Mouse (Mus musculus): ENCODE results near the gene Patl2. TPM values are rescaled to one million over a fixed set of nuclear protein-coding genes. Genes with fewer than 3 reads are reported as not detected.

The Patl2 gene
- polyA plus RNA-seq (2014; fragmentation: Nextera tagmentation; extraction: Ambion mirVana) = 0.09 TPM in 1 of 2 replicates, not detected in the other

DNA sequence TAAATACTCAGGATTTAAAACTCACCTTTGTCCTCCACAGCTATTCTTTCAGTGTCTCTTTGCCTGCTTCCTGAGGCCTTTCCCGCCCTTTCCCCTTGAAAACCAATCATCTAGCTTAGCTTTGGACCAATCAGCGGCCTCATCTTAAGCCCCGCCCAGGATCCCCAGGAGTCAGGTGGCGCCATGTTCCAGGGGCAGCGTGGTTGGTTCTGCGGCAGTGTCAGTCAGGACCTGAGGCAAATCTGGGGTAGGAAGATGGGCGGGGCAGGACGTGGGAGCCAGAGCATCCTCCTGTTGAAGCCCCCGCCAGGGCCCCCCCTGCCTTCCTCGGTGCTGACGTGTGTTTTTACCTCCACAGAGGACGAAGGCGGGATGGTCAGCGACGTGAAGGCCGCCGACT is at the start of gene Patl2, which contains the start of gene Terb2:
TSS of gene Patl2 (minus strand) at position 84 of the 400 bp plus-strand sequence.
TSS of gene Terb2 (plus strand) at position 167 of the 400 bp plus-strand sequence.
- ATAC-seq (ENCODE audit: low FRiP score) = no peak
- no peaks in the 10 kb centered on the region for H3K36me3 ChIP-seq (ENCODE audit: control insufficient read depth, insufficient read depth, low read length)
- H3K4me1 ChIP-seq (replicated peaks; ENCODE audit: control insufficient read depth, insufficient read depth, low read length) = no peaks in the 10 kb centered on the region

GRCm38 (mm10) chr2:122235425-122235824 is 49.4 kb upstream of the Patl2 start:
- DNase-seq (ENCODE audit: low spot score) (no peak), ATAC-seq (ENCODE audit: low FRiP score) (no peak)
- WGBS = 88% methylated on average over 2 of the region's 2 CpGs
- H3K4me3 ChIP-seq (ENCODE audit: low read depth, low read length) = peak overlapping the region; percentile 47; the same call in 1 of the 2 replicates
- H3K27ac ChIP-seq (ENCODE audit: low read depth, low read length) = no peak overlapping the region
- H3K9me3 ChIP-seq (ENCODE audit: control insufficient read depth, low read length) = no peaks in the 10 kb centered on the region
- no peak overlapping the region for H3K9ac ChIP-seq (ENCODE audit: low read depth, low read length)
- no peaks in the 10 kb centered on the region for H3K36me3 ChIP-seq (ENCODE audit: control insufficient read depth, insufficient read depth, low read length)
- no peak overlapping the region; the same call in 1 of the 2 replicates for H3K4me2 ChIP-seq (replicated peaks; ENCODE audit: low read depth, low read length)
- H3K27me3 ChIP-seq (ENCODE audit: control insufficient read depth, insufficient read depth, low read length) = no peaks in the 10 kb centered on the region
- H3K4me1 ChIP-seq (replicated peaks; ENCODE audit: control insufficient read depth, insufficient read depth, low read length) = no peaks in the 10 kb centered on the region

More for the DNA sequence above, at the start of gene Patl2, which contains the start of gene Terb2:
- no peak within 1 kb of the TSS for H3K4me3 ChIP-seq (ENCODE audit: low read depth, low read length)
- no peak for DNase-seq (ENCODE audit: low spot score)
- H3K4me2 ChIP-seq (replicated peaks; ENCODE audit: low read depth, low read length) = no peak within 1 kb of the TSS
- no peak within 1 kb of the TSS for H3K27ac ChIP-seq (ENCODE audit: low read depth, low read length)
- H3K9ac ChIP-seq (ENCODE audit: low read depth, low read length) = no peak within 1 kb of the TSS
- 78% methylated on average over 17 of the region's 17 CpGs for WGBS
- no peaks in the 10 kb centered on the region for H3K9me3 ChIP-seq (ENCODE audit: control insufficient read depth, low read length)
- H3K27me3 ChIP-seq (ENCODE audit: control insufficient read depth, insufficient read depth, low read length) = no peaks in the 10 kb centered on the region

- no peaks in the 10 kb centered on the region for H3K36me3 ChIP-seq (ENCODE audit: control insufficient read depth, insufficient read depth, low read length)
- peak within 1 kb of the TSS; percentile 40; the same call in 1 of the 2 replicates for H3K9ac ChIP-seq (ENCODE audit: low read depth, low read length)
- H3K4me1 ChIP-seq (replicated peaks; ENCODE audit: control insufficient read depth, insufficient read depth, low read length) = no peaks in the 10 kb centered on the region
- peak; percentile 96 for ATAC-seq (ENCODE audit: low FRiP score)
- peak within 1 kb of the TSS; percentile 34; the same call in 1 of the 2 replicates for H3K27ac ChIP-seq (ENCODE audit: low read depth, low read length)
- no peaks in the 10 kb centered on the region for H3K9me3 ChIP-seq (ENCODE audit: control insufficient read depth, low read length)
- peak; percentile 96 for DNase-seq (ENCODE audit: low spot score)
- H3K27me3 ChIP-seq (ENCODE audit: control insufficient read depth, insufficient read depth, low read length) = no peaks in the 10 kb centered on the region
- H3K4me2 ChIP-seq (replicated peaks; ENCODE audit: low read depth, low read length) = peak within 1 kb of the TSS; percentile 72
- WGBS = under 1% methylated on average over 35 of the region's 35 CpGs
- peak within 1 kb of the TSS; percentile 47 for H3K4me3 ChIP-seq (ENCODE audit: low read depth, low read length)
Observed at GRCm38 (mm10) chr2:122234611-122235288, 48.8 kb upstream of the Patl2 start, which contains the start of gene Sord. TSS of gene Sord (plus strand) at chr2:122234749.

DNA sequence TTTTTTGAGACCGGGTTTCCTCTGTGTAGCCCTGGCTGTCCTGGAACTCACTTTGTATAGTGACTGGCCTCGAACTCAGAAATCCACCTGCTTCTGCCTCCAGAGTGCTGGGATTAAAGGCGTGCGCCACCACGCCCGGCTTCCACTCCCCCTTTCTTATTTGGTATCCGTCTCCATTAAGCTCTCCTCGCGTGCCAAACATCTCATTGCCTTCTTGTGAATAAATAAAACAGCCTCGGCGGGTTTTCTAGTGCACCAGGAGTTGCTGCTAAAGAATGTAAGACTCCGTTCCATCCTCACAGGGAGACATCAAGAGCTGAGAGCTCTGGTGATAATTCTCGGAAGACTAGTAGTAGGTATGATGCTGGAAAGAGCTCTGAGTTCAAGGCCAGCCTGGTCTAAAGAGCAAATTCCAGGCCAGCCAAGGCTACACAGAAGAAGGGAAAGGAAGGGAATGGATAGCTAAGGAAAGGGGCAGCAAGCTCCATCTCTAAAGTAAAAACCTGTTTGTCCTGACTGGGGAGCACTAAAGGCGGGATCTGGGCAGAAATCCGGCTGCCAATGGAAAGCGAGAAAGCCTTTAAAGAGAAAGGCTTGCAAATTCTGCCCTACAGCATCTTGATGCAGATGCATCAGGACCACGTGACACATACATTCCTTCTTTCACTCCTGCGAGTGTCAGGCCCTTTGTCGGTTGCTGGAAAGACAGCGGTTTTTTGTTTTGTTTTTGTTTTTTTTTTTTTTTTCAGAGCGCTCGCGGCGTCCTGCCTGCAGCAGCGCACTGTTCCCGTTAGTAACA is 48.0 kb upstream of the Patl2 start:
- peak overlapping the region; percentile 1; the same call in 1 of the 2 replicates for H3K9ac ChIP-seq (ENCODE audit: low read depth, low read length)
- ATAC-seq (ENCODE audit: low FRiP score) = peak; percentile 65
- H3K36me3 ChIP-seq (ENCODE audit: control insufficient read depth, insufficient read depth, low read length) = no peaks in the 10 kb centered on the region
- peak overlapping the region; percentile 72 for H3K4me2 ChIP-seq (replicated peaks; ENCODE audit: low read depth, low read length)
- peak; percentile 62 for DNase-seq (ENCODE audit: low spot score)
- H3K4me3 ChIP-seq (ENCODE audit: low read depth, low read length) = peak overlapping the region; percentile 47
- H3K27me3 ChIP-seq (ENCODE audit: control insufficient read depth, insufficient read depth, low read length) = no peaks in the 10 kb centered on the region
- 8% methylated on average over 26 of the region's 26 CpGs for WGBS
- no peaks in the 10 kb centered on the region for H3K4me1 ChIP-seq (replicated peaks; ENCODE audit: control insufficient read depth, insufficient read depth, low read length)
- H3K27ac ChIP-seq (ENCODE audit: low read depth, low read length) = peak overlapping the region; percentile 34; the same call in 1 of the 2 replicates
- no peaks in the 10 kb centered on the region for H3K9me3 ChIP-seq (ENCODE audit: control insufficient read depth, low read length)

DNA sequence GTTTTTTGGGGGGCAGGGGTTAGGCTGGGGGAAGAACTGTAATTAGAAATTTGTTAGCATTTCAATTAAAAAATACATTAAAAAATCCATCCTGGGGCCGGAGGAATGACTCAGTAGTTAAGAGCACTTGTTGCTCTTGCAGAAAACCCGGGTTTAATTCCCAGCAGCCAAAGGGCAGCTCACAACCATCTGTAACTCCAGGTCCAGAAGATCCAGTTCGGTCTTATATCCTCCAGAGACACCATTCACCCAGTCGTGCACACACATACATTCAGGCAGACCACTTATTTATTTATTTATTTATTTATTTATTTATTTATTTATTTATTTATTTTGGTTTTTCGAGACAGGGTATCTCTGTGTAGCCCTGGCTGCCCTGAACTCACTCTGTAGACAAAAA is 47.4 kb upstream of the Patl2 start:
- H3K4me2 ChIP-seq (replicated peaks; ENCODE audit: low read depth, low read length) = no peak overlapping the region
- WGBS = 55% methylated on average over 5 of the region's 5 CpGs
- H3K36me3 ChIP-seq (ENCODE audit: control insufficient read depth, insufficient read depth, low read length) = no peaks in the 10 kb centered on the region
- H3K4me3 ChIP-seq (ENCODE audit: low read depth, low read length) = no peak overlapping the region
- DNase-seq (ENCODE audit: low spot score) (peak; percentile 7), ATAC-seq (ENCODE audit: low FRiP score) (no peak)
- no peaks in the 10 kb centered on the region for H3K4me1 ChIP-seq (replicated peaks; ENCODE audit: control insufficient read depth, insufficient read depth, low read length)
- H3K27ac ChIP-seq (ENCODE audit: low read depth, low read length) = no peak overlapping the region
- no peaks in the 10 kb centered on the region for H3K9me3 ChIP-seq (ENCODE audit: control insufficient read depth, low read length)
- H3K27me3 ChIP-seq (ENCODE audit: control insufficient read depth, insufficient read depth, low read length) = no peaks in the 10 kb centered on the region
- H3K9ac ChIP-seq (ENCODE audit: low read depth, low read length) = no peak overlapping the region

DNA sequence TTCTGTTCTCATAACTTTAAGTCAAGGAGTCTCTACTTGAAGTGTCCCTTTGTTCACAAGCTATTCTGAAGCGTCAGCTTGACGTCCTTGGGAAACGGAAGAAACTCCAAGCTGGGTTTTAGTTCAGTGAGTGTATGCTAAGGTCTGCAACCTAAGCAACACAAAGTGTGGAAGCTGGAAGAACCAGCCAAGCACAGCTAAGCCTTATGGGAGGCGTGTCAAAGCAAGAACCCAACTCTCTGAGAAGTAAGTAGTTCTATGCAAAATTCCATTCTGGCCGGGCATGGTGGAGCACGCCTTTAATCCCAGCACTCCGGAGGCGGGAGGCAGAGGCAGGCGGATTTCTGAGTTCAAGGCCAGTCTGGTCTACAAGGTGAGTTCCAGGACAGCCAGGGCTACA is 45.6 kb upstream of the Patl2 start:
- H3K4me2 ChIP-seq (replicated peaks; ENCODE audit: low read depth, low read length) = no peak overlapping the region
- H3K27me3 ChIP-seq (ENCODE audit: control insufficient read depth, insufficient read depth, low read length) = no peaks in the 10 kb centered on the region
- DNase-seq (ENCODE audit: low spot score) = no peak
- H3K36me3 ChIP-seq (ENCODE audit: control insufficient read depth, insufficient read depth, low read length) = no peaks in the 10 kb centered on the region
- 77% methylated on average over 9 of the region's 9 CpGs for WGBS
- H3K4me3 ChIP-seq (ENCODE audit: low read depth, low read length) = no peak overlapping the region
- no peak for ATAC-seq (ENCODE audit: low FRiP score)
- no peak overlapping the region for H3K9ac ChIP-seq (ENCODE audit: low read depth, low read length)
- no peaks in the 10 kb centered on the region for H3K4me1 ChIP-seq (replicated peaks; ENCODE audit: control insufficient read depth, insufficient read depth, low read length)
- no peaks in the 10 kb centered on the region for H3K9me3 ChIP-seq (ENCODE audit: control insufficient read depth, low read length)
- H3K27ac ChIP-seq (ENCODE audit: low read depth, low read length) = no peak overlapping the region

- no peaks in the 10 kb centered on the region for H3K36me3 ChIP-seq (ENCODE audit: control insufficient read depth, insufficient read depth, low read length)
- no peak overlapping the region for H3K9ac ChIP-seq (ENCODE audit: low read depth, low read length)
- no peak overlapping the region for H3K4me3 ChIP-seq (ENCODE audit: low read depth, low read length)
- H3K4me2 ChIP-seq (replicated peaks; ENCODE audit: low read depth, low read length) = no peak overlapping the region
- no peak overlapping the region for H3K27ac ChIP-seq (ENCODE audit: low read depth, low read length)
- H3K27me3 ChIP-seq (ENCODE audit: control insufficient read depth, insufficient read depth, low read length) = no peaks in the 10 kb centered on the region
- no peak for ATAC-seq (ENCODE audit: low FRiP score)
- no peaks in the 10 kb centered on the region for H3K9me3 ChIP-seq (ENCODE audit: control insufficient read depth, low read length)
- no peak for DNase-seq (ENCODE audit: low spot score)
- WGBS = 87% methylated on average over 6 of the region's 6 CpGs
- H3K4me1 ChIP-seq (replicated peaks; ENCODE audit: control insufficient read depth, insufficient read depth, low read length) = no peaks in the 10 kb centered on the region
Observed at GRCm38 (mm10) chr2:122230395-122230794, 44.4 kb upstream of the Patl2 start.

DNA sequence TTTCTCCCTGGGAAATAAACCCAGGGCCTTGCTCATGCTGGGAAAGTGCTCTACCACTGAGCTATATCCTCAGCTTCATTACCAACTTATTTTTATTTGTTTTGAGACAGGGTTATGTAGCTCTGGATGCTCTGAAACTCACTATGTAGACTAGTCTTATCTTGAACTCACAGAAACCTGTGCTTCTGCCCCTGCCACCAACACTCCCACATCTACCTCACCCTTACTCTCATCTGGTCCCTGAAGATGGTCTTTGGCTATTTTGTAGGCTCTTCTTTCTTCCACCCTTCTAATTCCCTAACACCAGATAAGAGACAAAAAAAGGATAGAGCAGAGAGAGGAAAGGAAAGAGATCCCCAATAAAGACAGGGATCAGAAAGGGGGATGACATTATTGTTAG is 37.7 kb upstream of the Patl2 start:
- DNase-seq (ENCODE audit: low spot score) (no peak), ATAC-seq (ENCODE audit: low FRiP score) (no peak)
- no peak overlapping the region for H3K4me3 ChIP-seq (ENCODE audit: low read depth, low read length)
- H3K9ac ChIP-seq (ENCODE audit: low read depth, low read length) = no peak overlapping the region
- H3K4me2 ChIP-seq (replicated peaks; ENCODE audit: low read depth, low read length) = no peak overlapping the region
- H3K27ac ChIP-seq (ENCODE audit: low read depth, low read length) = no peak overlapping the region
- no peaks in the 10 kb centered on the region for H3K27me3 ChIP-seq (ENCODE audit: control insufficient read depth, insufficient read depth, low read length)
- H3K4me1 ChIP-seq (replicated peaks; ENCODE audit: control insufficient read depth, insufficient read depth, low read length) = no peaks in the 10 kb centered on the region
- H3K9me3 ChIP-seq (ENCODE audit: control insufficient read depth, low read length) = no peaks in the 10 kb centered on the region
- H3K36me3 ChIP-seq (ENCODE audit: control insufficient read depth, insufficient read depth, low read length) = no peaks in the 10 kb centered on the region
